Mouse (Mus musculus) C2C12 (cell line): ENCODE data around the gene Tfap2d.

Experiments used
- CTCF ChIP-seq: IDR thresholded peaks from one replicate; pipeline ENCODE4 v1.5.1; 2011; ENCODE audit not compliant: control insufficient read depth, insufficient read depth, insufficient read length
- MAX ChIP-seq: IDR thresholded peaks from one replicate; pipeline ENCODE4 v1.6.1; 2011; ENCODE audit warnings: mild to moderate bottlenecking, control low read depth

GRCm38 (mm10) chr1:19056300-19056699, 46.5 kb upstream of the Tfap2d start:
- TF ChIP-seq CTCF (no peak), MAX (no peak)
